Mouse (Mus musculus): Measurements from ENCODE around the gene Hormad1. TPM values are rescaled to one million over a fixed set of nuclear protein-coding genes. Genes with fewer than 3 reads are reported as not detected.

Hormad1 gene
- total RNA-seq, 2 experiments from 2014 or later: not detected

- intact Hi-C loops (cut with DNase I): loop anchor here (5.0 kb wide), 3 partner anchors 103 to 143 kb away; no protein-coding TSS in a partner anchor
Measured at GRCm38 (mm10) chr3:95629755-95630154, 70.3 kb downstream of the Hormad1 start.

GRCm38 (mm10) chr3:95630856-95631255 lies 71.4 kb downstream of the Hormad1 start:
- no peak for DNase-seq
- intact Hi-C loops (cut with DNase I): loop anchor here (5.0 kb wide), 3 partner anchors 101 to 141 kb away; no protein-coding TSS in a partner anchor
- no peak for TF ChIP-seq CTCF (IDR thresholded peaks at IDR 0.05)
- no peak overlapping the region for H3K4me3 ChIP-seq
- H3K27ac ChIP-seq: peak overlapping the region; percentile 16; the same call in 1 of the 2 replicates

More at GRCm38 (mm10) chr3:95629755-95630154, 70.3 kb downstream of the Hormad1 start:
- no peak for DNase-seq
- Histone ChIP-seq H3K27ac (peak overlapping the region; percentile 60), H3K4me3 (no peak overlapping the region)
- TF ChIP-seq CTCF (IDR thresholded peaks at IDR 0.05): no peak

- no peak for DNase-seq
- intact Hi-C loops (cut with DNase I): loop anchor here (5.0 kb wide), 3 partner anchors 101 to 141 kb away; no protein-coding TSS in a partner anchor
- TF ChIP-seq CTCF (IDR thresholded peaks at IDR 0.05): no peak
- Histone ChIP-seq H3K4me3 (no peak overlapping the region), H3K27ac (peak overlapping the region; percentile 16; the same call in 1 of the 2 replicates)
Measured at GRCm38 (mm10) chr3:95631304-95631703, 71.8 kb downstream of the Hormad1 start.

- H3K27ac ChIP-seq: peak overlapping the region; percentile 75
- intact Hi-C loops (cut with DNase I): loop anchor here (1.0 to 5.0 kb wide), 4 partner anchors 42 to 139 kb away; no protein-coding TSS in a partner anchor
- no peak for DNase-seq
- peak; percentile 78 for TF ChIP-seq CTCF (IDR thresholded peaks at IDR 0.05)
- no peak overlapping the region for H3K4me3 ChIP-seq
Measured at GRCm38 (mm10) chr3:95632648-95633588, 73.4 kb downstream of the Hormad1 start.

- Histone ChIP-seq H3K27ac (peak overlapping the region; percentile 36; the same call in 1 of the 2 replicates), H3K4me3 (no peak overlapping the region)
- intact Hi-C loops (cut with DNase I): no loop called here
- no peak for TF ChIP-seq CTCF (IDR thresholded peaks at IDR 0.05)
- no peak for DNase-seq
Measured at GRCm38 (mm10) chr3:95635636-95636035, 76.2 kb downstream of the Hormad1 start.

- Histone ChIP-seq H3K4me3 (no peak overlapping the region), H3K27ac (peak overlapping the region; percentile 36; the same call in 1 of the 2 replicates)
- TF ChIP-seq CTCF (IDR thresholded peaks at IDR 0.05): no peak
- intact Hi-C loops (cut with DNase I): no loop called here
- no peak for DNase-seq
Measured at GRCm38 (mm10) chr3:95636072-95636471, 76.6 kb downstream of the Hormad1 start.

Other genes starting within 250 kb of the Hormad1 start
- 10 to 100 TPM; 19.6 to 23.4 TPM for gene Cers2, start 244.9 kb upstream of the Hormad1 start, total RNA-seq (2021)
- 10 to 100 TPM; 10.6 to 11.7 TPM for gene Setdb1, start 202.5 kb upstream of the Hormad1 start, total RNA-seq (2021)
- not detected for gene 4930558C23Rik, start 156.8 kb upstream of the Hormad1 start, total RNA-seq (2021)
- gene Arnt, start 125.3 kb upstream of the Hormad1 start, total RNA-seq (2021): 10 to 100 TPM; 43.2 to 48.0 TPM
- gene Ctsk, start 60.4 kb upstream of the Hormad1 start, total RNA-seq (2021): 1 to 10 TPM; 3.9 to 9.0 TPM
- 1 to 10 TPM; 2.1 to 4.6 TPM for gene Ctss, start 32.9 kb upstream of the Hormad1 start, total RNA-seq (2021)
- 10 to 100 TPM; 10.8 to 13.5 TPM for gene Golph3l, start 29.3 kb downstream of the Hormad1 start, total RNA-seq (2021)
- 100 to 1,000 TPM in 1 of 2 experiments, 10 to 100 TPM in 1; 97.2 to 102 TPM for gene Ensa, start 65.3 kb downstream of the Hormad1 start, total RNA-seq (2021)
- 100 to 1,000 TPM; 110 to 123 TPM for gene Mcl1, start 99.1 kb downstream of the Hormad1 start, total RNA-seq (2021)
- gene Adamtsl4, start 128.2 kb downstream of the Hormad1 start, total RNA-seq (2021): 10 to 100 TPM; 17.2 to 32.0 TPM
- gene Ecm1, start 179.9 kb downstream of the Hormad1 start, total RNA-seq (2021): 10 to 100 TPM; 18.0 to 23.0 TPM
- 10 to 100 TPM; 23.0 to 30.8 TPM for gene Tars2, start 200.5 kb downstream of the Hormad1 start, total RNA-seq (2021)

Data from gastrocnemius, adult 2 months (tissue).